Mouse (Mus musculus) G1E (cell line): ENCODE measurements at regions not wholly inside any gene's neighbourhood (a gene's known extent, or its start where the extent isn't known, plus 50 kb on each side); places are given as distances from the start of the nearest gene placed in this dataset.

Experiments
- CTCF ChIP-seq: IDR thresholded peaks from 2 replicates; pipeline ENCODE4 v1.5.1; 2012; ENCODE audit warnings: low read depth, low read length, inconsistent platforms, mixed read lengths
- GATA1 ChIP-seq: IDR thresholded peaks from 2 replicates; pipeline ENCODE4 v1.6.1; 2012; ENCODE audit warnings: borderline replicate concordance, low read length, inconsistent platforms, mixed read lengths

DNA sequence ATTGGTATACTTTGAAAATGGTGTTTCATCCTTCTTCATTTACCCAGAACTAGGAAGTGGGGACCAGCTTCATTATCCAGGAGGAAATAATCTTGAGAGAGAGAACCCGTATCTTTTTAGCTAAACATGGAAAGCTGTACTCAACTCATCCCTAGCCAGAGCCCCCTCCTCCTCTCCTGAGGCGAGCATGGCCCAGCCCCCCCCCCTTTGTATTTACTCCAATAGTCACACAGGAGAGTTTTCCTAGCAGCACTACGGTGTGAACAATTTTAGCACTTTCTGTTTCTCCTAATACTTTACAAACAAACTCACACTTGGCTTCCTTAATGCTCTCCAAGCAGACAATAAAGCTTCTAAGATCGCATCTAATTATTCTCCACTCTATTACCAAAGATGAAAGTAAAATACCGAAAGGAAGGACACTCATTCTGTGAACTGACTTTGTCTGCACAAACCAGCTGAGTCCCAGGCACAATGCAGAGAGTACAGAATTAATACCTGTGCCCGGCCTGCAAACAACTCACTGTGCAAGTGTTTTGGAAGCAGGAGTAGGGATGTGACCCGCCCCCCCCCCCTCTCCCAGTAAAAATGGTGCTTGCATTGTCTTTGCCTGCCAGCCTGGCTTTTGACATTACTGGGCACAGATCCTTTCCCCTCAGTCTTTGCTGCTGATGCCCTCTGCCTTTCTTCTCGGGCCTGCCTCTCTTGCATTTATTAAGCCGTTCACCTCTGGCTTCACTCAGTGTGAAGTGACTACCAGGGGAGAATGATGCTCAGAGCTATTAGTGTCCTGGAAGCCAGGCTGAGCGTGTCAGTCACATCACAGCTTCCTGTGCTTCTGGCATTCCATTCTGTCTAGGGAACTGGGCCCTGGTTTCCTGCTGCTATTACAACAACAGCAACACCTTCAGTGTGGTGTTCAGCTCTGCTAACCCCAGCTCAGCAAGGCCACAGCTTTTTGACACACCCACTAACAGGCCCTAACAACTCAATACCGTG is 107.9 kb downstream of the Dad1 start:
- TF ChIP-seq CTCF (no peak), GATA1 (no peak)
